Mouse (Mus musculus) urinary bladder, postnatal 36 days (tissue): ENCODE measurements around the gene Slc41a3.
"Not testable (repeated sequence)": the region's sequence is repeated elsewhere in the genome, so short reads cannot be mapped to it uniquely, and the experiment has no call there.

ENCODE experiments used
- DNase-seq, 2 experiments: peaks; one replicate each; pipeline ENCODE4 v3.0.0; 2022; ENCODE audit warnings: low spot score in 2 of 2, mixed read lengths in 1 of 2

Gene Slc41a3

GRCm38 (mm10) chr6:90624184-90624583 lies 19.7 kb downstream of the Slc41a3 start:
- DNase-seq: peak; percentile 28 to 80

GRCm38 (mm10) chr6:90624733-90625132 lies 20.2 kb downstream of the Slc41a3 start:
- DNase-seq: peak; percentile 20 to 38

- no peak for DNase-seq
Measured at GRCm38 (mm10) chr6:90625207-90625994, 20.9 kb downstream of the Slc41a3 start.

GRCm38 (mm10) chr6:90627556-90627955 lies 23.0 kb downstream of the Slc41a3 start:
- no peak for DNase-seq

- DNase-seq: no peak
Measured at GRCm38 (mm10) chr6:90629506-90629905, 25.0 kb downstream of the Slc41a3 start.

GRCm38 (mm10) chr6:90630427-90630826 lies 25.9 kb downstream of the Slc41a3 start:
- DNase-seq: no peak

GRCm38 (mm10) chr6:90632526-90632925 lies 28.0 kb downstream of the Slc41a3 start:
- DNase-seq: not testable (repeated sequence)

- DNase-seq: no peak
Measured at GRCm38 (mm10) chr6:90635081-90635480, 30.6 kb downstream of the Slc41a3 start.

- no peak for DNase-seq
Measured at GRCm38 (mm10) chr6:90635611-90636010, 31.1 kb downstream of the Slc41a3 start.

GRCm38 (mm10) chr6:90643057-90643456 lies 38.5 kb downstream of the Slc41a3 start:
- DNase-seq: no peak

- no peak for DNase-seq
Measured at GRCm38 (mm10) chr6:90644965-90645364, 40.4 kb downstream of the Slc41a3 start.

- no peak for DNase-seq
Measured at GRCm38 (mm10) chr6:90648391-90648790, 43.9 kb downstream of the Slc41a3 start.

- DNase-seq: no peak
Measured at GRCm38 (mm10) chr6:90649279-90649678, 44.8 kb downstream of the Slc41a3 start.

GRCm38 (mm10) chr6:90650634-90651033 lies 46.1 kb downstream of the Slc41a3 start:
- no peak for DNase-seq

GRCm38 (mm10) chr6:90653736-90654135 lies 49.2 kb downstream of the Slc41a3 start:
- peak; percentile 37 to 45 for DNase-seq

- not testable (repeated sequence) for DNase-seq
Measured at GRCm38 (mm10) chr6:90656344-90656850, 51.9 kb downstream of the Slc41a3 start.

- DNase-seq: no peak
Measured at GRCm38 (mm10) chr6:90659913-90660312, 55.4 kb downstream of the Slc41a3 start.

- no peak for DNase-seq
Measured at GRCm38 (mm10) chr6:90660398-90661028, 56.0 kb downstream of the Slc41a3 start.

GRCm38 (mm10) chr6:90661029-90661399 lies 56.5 kb downstream of the Slc41a3 start:
- no peak for DNase-seq

GRCm38 (mm10) chr6:90662148-90662547 lies 57.6 kb downstream of the Slc41a3 start:
- no peak for DNase-seq

GRCm38 (mm10) chr6:90663736-90664135 lies 59.2 kb downstream of the Slc41a3 start:
- DNase-seq: no peak

- DNase-seq: no peak
Measured at GRCm38 (mm10) chr6:90668693-90669092, 64.2 kb downstream of the Slc41a3 start.

GRCm38 (mm10) chr6:90678759-90679158 lies 74.2 kb downstream of the Slc41a3 start:
- no peak for DNase-seq
